Mouse (Mus musculus) heart, postnatal 0 days (tissue): ENCODE results near the gene Copg2. TPM values are rescaled to one million over a fixed set of nuclear protein-coding genes. Genes with fewer than 3 reads are reported as not detected.

Experiments
- ATAC-seq: fragments of 200-750 bp; cut with Nextera tagmentation; 2 replicates; pipeline ENCODE4 v1.8.0; 2017; ENCODE audit warnings: low read depth, moderate number of reproducible peaks, moderate library complexity; ENCODE audit not compliant: insufficient read depth
- DNase-seq: peaks from one replicate; pipeline ENCODE4 v3.0.0-alpha.2; 2016; ENCODE audit warnings: low spot score
- H3K27ac ChIP-seq: fragments of 300-500 bp; sonication (generic); 2 replicates; pipeline ENCODE4 v1.5.1; 2014; ENCODE audit warnings: low read depth, mild to moderate bottlenecking
- H3K27me3 ChIP-seq: fragments of 300-500 bp; sonication (generic); 2 replicates; pipeline ENCODE4 v1.6.1; 2014; ENCODE audit warnings: low read length, mixed read lengths; ENCODE audit not compliant: control insufficient read depth, insufficient read depth
- H3K36me3 ChIP-seq: fragments of 300-500 bp; sonication (generic); replicated peaks from 2 replicates; pipeline ENCODE4 v1.6.1; 2014; ENCODE audit warnings: low read length, mixed read lengths; ENCODE audit not compliant: control insufficient read depth, insufficient read depth
- H3K4me1 ChIP-seq: fragments of 300-500 bp; sonication (generic); 2 replicates; pipeline ENCODE4 v1.6.1; 2014; ENCODE audit warnings: antibody characterized with exemption; ENCODE audit not compliant: control insufficient read depth, insufficient read depth
- H3K4me2 ChIP-seq: fragments of 300-500 bp; sonication (generic); 2 replicates; pipeline ENCODE4 v1.6.1; 2014; ENCODE audit warnings: low read depth, mild to moderate bottlenecking, low read length, moderate library complexity
- H3K4me3 ChIP-seq: fragments of 300-500 bp; sonication (generic); 2 replicates; pipeline ENCODE4 v1.5.1; 2014; ENCODE audit warnings: low read depth, low read length
- H3K9ac ChIP-seq: fragments of 300-500 bp; sonication (generic); replicated peaks from 2 replicates; pipeline ENCODE4 v1.6.1; 2014; ENCODE audit warnings: low read depth, low read length, mixed read lengths
- H3K9me3 ChIP-seq: fragments of 300-500 bp; sonication (generic); replicated peaks from 2 replicates; pipeline ENCODE4 v1.6.1; 2016; ENCODE audit warnings: low read length; ENCODE audit not compliant: control insufficient read depth
- CTCF ChIP-seq: IDR thresholded peaks from 2 replicates; pipeline ENCODE4 v1.5.1; 2016; ENCODE audit warnings: antibody characterized with exemption, control low read depth, low read depth
- EP300 ChIP-seq: IDR thresholded peaks from 2 replicates; pipeline ENCODE4 v1.6.1; 2016; ENCODE audit warnings: antibody characterized with exemption, low read depth
- WGBS: fragments of 180-500 bp; shearing (Covaris S2); extraction: QIAGEN DNeasy Blood & Tissue Kit; methylation state at CpG from one replicate; pipeline ENCODE4 v1.1.7; 2014; 5-methylcytosine and 5-hydroxymethylcytosine counted together
- polyA plus RNA-seq: library from polyadenylated mRNA; unstranded; fragments of >200 nt; fragmentation: Nextera tagmentation; extraction: Ambion mirVana; gene quantifications from 2 replicates; pipeline ENCODE4 v1.2.1, GENCODE M21; 2015
- total RNA-seq: library from RNA; depleted of rRNA; stranded (reverse); fragments of >200 nt; gene quantifications from 2 replicates; pipeline ENCODE4 v1.2.3, GENCODE M21; 2014; ENCODE audit warnings: low replicate concordance

Copg2 gene
- total and polyA plus RNA-seq, 2 experiments from 2014 or later: 19.9 to 48.4 TPM

GRCm38 (mm10) chr6:30713896-30714295 lies 182.7 kb downstream of the Copg2 start:
- no peak for ATAC-seq
- Histone ChIP-seq H3K27ac (peak overlapping the region; percentile 32), H3K9ac (no peak overlapping the region), H3K27me3 (no peaks in the 10 kb centered on the region), H3K4me3 (no peak overlapping the region), H3K4me1 (peaks cover 6% of the 10 kb centered on the region; the same call in 1 of the 2 replicates), H3K9me3 (no peaks in the 10 kb centered on the region), H3K36me3 (no peaks in the 10 kb centered on the region), H3K4me2 (no peak overlapping the region)
- no peak for DNase-seq
- no peak for TF ChIP-seq EP300
- no peak for TF ChIP-seq CTCF
- WGBS: 72% methylated on average over 11 of the region's 11 CpGs

GRCm38 (mm10) chr6:30713455-30713854 lies 183.1 kb downstream of the Copg2 start:
- Histone ChIP-seq H3K4me2 (no peak overlapping the region), H3K9ac (no peak overlapping the region), H3K4me1 (peaks cover 6% of the 10 kb centered on the region; the same call in 1 of the 2 replicates), H3K4me3 (no peak overlapping the region), H3K36me3 (no peaks in the 10 kb centered on the region), H3K27ac (peak overlapping the region; percentile 32), H3K9me3 (no peaks in the 10 kb centered on the region), H3K27me3 (no peaks in the 10 kb centered on the region)
- ATAC-seq (no peak), DNase-seq (no peak)
- 62% methylated on average over 6 of the region's 6 CpGs for WGBS
- TF ChIP-seq CTCF: no peak
- no peak for TF ChIP-seq EP300

DNA sequence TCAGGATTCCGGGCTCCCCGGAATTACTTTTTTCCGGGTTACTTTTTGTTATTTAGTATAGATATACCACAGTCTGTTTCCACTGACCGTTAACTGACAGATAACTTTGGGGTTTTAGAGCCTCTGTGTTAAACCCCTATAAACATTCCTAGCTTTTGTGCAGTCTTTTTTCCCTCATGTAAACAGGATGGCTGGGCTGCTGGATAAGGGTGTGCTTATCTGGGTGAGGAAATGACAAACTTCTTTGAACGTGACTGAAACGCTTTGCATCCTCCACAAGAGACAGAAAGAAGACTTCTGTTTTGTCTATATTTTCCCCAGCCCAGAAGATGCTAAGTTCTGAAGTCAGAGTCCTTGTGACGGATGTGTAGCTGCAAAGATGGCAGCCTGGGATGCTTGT lies 184.1 kb downstream of the Copg2 start:
- 56% methylated on average over 7 of the region's 7 CpGs for WGBS
- Histone ChIP-seq H3K4me3 (no peak overlapping the region), H3K36me3 (no peaks in the 10 kb centered on the region), H3K27ac (peak overlapping the region; percentile 58), H3K4me1 (peaks cover 6% of the 10 kb centered on the region; the same call in 1 of the 2 replicates), H3K4me2 (no peak overlapping the region), H3K27me3 (no peaks in the 10 kb centered on the region), H3K9me3 (no peaks in the 10 kb centered on the region), H3K9ac (no peak overlapping the region)
- DNase-seq (peak; percentile 48), ATAC-seq (no peak)
- no peak for TF ChIP-seq CTCF
- TF ChIP-seq EP300: peak; percentile 47; the same call in 1 of the 2 replicates

DNA sequence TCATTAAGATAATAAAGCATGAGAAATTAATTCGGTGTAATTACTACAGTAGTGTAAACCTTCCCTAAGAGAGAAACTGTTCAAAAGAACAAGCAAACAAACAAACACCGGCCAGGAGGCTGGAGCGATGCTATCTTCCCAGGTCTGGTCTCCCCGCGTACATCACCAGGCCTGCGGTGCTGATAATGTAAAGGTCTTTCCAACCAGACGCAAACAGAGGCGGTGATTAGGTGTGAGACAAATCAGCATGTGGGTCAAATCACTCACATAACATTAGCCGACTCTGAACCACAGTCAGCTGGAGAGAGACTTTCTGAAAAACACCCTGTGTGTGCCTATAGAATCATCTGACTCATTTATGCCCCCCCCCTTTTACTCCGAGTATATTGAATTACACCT lies 185.2 kb downstream of the Copg2 start:
- H3K9ac ChIP-seq: no peak overlapping the region
- H3K4me1 ChIP-seq: no peaks in the 10 kb centered on the region
- no peaks in the 10 kb centered on the region for H3K36me3 ChIP-seq
- 54% methylated on average over 10 of the region's 10 CpGs for WGBS
- ATAC-seq (no peak), DNase-seq (no peak)
- no peaks in the 10 kb centered on the region for H3K9me3 ChIP-seq
- no peak overlapping the region for H3K4me3 ChIP-seq
- H3K27me3 ChIP-seq: no peaks in the 10 kb centered on the region
- no peak overlapping the region for H3K4me2 ChIP-seq
- TF ChIP-seq CTCF (no peak), EP300 (no peak)
- H3K27ac ChIP-seq: no peak overlapping the region

DNA sequence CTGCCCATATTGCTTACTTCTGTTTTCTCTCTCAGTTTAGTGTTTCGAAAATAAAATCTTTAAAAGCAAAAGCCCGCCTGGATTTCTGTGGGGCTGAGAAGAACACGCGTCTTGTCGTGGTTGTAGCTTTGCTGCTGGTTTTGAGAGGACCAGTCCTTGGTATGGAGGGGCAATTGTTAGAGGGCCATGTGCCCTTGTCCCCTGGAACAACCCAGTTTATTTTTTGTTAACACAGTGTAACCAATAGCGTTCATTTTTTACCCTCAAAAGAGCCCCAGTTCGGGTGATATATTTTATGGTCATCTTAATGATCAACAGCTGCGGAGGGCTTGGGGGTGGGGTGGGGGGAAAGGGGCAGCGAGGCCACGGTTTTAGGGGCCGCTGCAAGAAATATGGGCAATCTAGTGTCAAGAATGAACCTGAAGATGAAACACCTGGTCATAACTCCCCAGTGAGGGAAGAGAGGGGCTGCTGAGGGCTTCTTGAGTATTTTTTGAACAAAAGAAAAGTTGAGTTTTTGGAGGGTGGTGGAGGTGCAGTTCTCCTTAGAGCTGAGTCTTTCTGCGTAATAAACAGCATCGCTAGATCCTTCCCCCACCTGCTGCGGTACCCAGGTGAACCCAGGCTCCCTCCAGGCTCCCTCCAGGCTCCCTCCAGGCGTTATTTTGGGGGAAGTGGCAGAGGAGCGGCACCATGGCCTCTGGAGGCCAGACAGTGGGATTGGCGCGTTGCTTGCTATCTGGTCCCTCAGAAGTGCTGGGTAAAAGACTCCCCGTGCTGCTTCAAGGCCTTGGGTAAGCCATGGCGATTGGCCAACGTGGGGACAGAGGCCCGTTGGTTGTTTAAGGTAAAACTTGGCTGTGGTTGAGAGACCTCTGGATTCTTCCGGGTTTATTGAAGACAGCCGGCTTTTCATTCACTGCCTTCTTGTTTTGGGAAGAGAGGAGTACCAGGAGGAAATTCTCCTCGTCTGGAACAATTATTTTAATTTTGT lies 185.9 kb downstream of the Copg2 start:
- no peaks in the 10 kb centered on the region for H3K36me3 ChIP-seq
- no peak overlapping the region for H3K4me3 ChIP-seq
- H3K4me2 ChIP-seq: no peak overlapping the region
- H3K27ac ChIP-seq: no peak overlapping the region
- no peak for DNase-seq
- no peaks in the 10 kb centered on the region for H3K27me3 ChIP-seq
- no peaks in the 10 kb centered on the region for H3K4me1 ChIP-seq
- 67% methylated on average over 25 of the region's 25 CpGs for WGBS
- ATAC-seq: no peak
- TF ChIP-seq CTCF: no peak
- TF ChIP-seq EP300: no peak
- no peak overlapping the region for H3K9ac ChIP-seq
- no peaks in the 10 kb centered on the region for H3K9me3 ChIP-seq
